Mouse (Mus musculus) forebrain, embryonic 14.5 days (tissue): ENCODE results near the gene 1600014C10Rik. TPM values are rescaled to one million over a fixed set of nuclear protein-coding genes. Genes with fewer than 3 reads are reported as not detected.
A peak's percentile ranks its signal among the peaks of the same experiment; 100 is the strongest.

Source experiments
- ATAC-seq: fragments of 200-750 bp; cut with Nextera tagmentation; 2 replicates; pipeline ENCODE4 v1.8.0; 2017; ENCODE audit warnings: mild to moderate bottlenecking, moderate library complexity
- DNase-seq: peaks from one replicate; pipeline ENCODE4 v3.0.0-alpha.2; 2015; ENCODE audit warnings: low spot score
- H3K27ac ChIP-seq: fragments of 300-500 bp; sonication (generic); 2 replicates; pipeline ENCODE4 v1.5.1; 2014; ENCODE audit warnings: low read depth, mild to moderate bottlenecking, control low read depth, low read length, moderate library complexity
- H3K27me3 ChIP-seq: fragments of 300-500 bp; sonication (generic); replicated peaks from 2 replicates; pipeline ENCODE4 v1.6.1; 2014; ENCODE audit warnings: low read length, control low read depth, mixed read lengths; ENCODE audit not compliant: control insufficient read depth, insufficient read depth
- H3K36me3 ChIP-seq: fragments of 300-500 bp; sonication (generic); 2 replicates; pipeline ENCODE4 v1.6.1; 2014; ENCODE audit warnings: low read length, control low read depth; ENCODE audit not compliant: control insufficient read depth, insufficient read depth
- H3K4me1 ChIP-seq: fragments of 300-500 bp; sonication (generic); 2 replicates; pipeline ENCODE4 v1.6.1; 2014; ENCODE audit warnings: antibody characterized with exemption, low read length, control low read depth; ENCODE audit not compliant: control insufficient read depth, insufficient read depth
- H3K4me2 ChIP-seq: fragments of 300-500 bp; sonication (generic); 2 replicates; pipeline ENCODE4 v1.6.1; 2014; ENCODE audit warnings: mild to moderate bottlenecking, control low read depth, low read length
- H3K4me3 ChIP-seq: fragments of 300-500 bp; sonication (generic); 2 replicates; pipeline ENCODE4 v1.5.1; 2014; ENCODE audit warnings: low read depth, low read length, control low read depth
- H3K9ac ChIP-seq: fragments of 300-500 bp; sonication (generic); 2 replicates; pipeline ENCODE4 v1.6.1; 2014; ENCODE audit warnings: mild to moderate bottlenecking, low read length, control low read depth, moderate library complexity
- H3K9me3 ChIP-seq: fragments of 300-500 bp; sonication (generic); replicated peaks from 2 replicates; pipeline ENCODE4 v1.6.1; 2016; ENCODE audit warnings: low read length, control low read depth, mixed read lengths; ENCODE audit not compliant: control insufficient read depth
- whole genome bisulfite sequencing: fragments of 180-500 bp; shearing (Covaris S2); extraction: QIAGEN DNeasy Blood & Tissue Kit; methylation state at CpG from one replicate; pipeline ENCODE4 v1.1.7; 2014; 5-methylcytosine and 5-hydroxymethylcytosine counted together
- polyA plus RNA-seq: library from polyadenylated mRNA; unstranded; fragments of >200 nt; fragmentation: Nextera tagmentation; extraction: Ambion mirVana; gene quantifications from 2 replicates; pipeline ENCODE4 v1.2.1, GENCODE M21; 2014

Gene 1600014C10Rik
- polyA plus RNA-seq, 1 experiment from 2014 or later, result 18.4 TPM

- no peaks in the 10 kb centered on the region for H3K27me3 ChIP-seq
- no peak overlapping the region for H3K9ac ChIP-seq
- H3K36me3 ChIP-seq, result no peaks in the 10 kb centered on the region
- no peak overlapping the region for H3K4me2 ChIP-seq
- H3K4me3 ChIP-seq, result no peak overlapping the region
- whole genome bisulfite sequencing, result 72% methylated on average over 3 of the region's 3 CpGs
- H3K27ac ChIP-seq, result no peak overlapping the region
- no peaks in the 10 kb centered on the region for H3K9me3 ChIP-seq
- DNase-seq (no peak), ATAC-seq (no peak)
- peaks cover 4% of the 10 kb centered on the region; the same call in 1 of the 2 replicates for H3K4me1 ChIP-seq
Observed at GRCm38 (mm10) chr7:38179896-38180295, 3.1 kb upstream of the 1600014C10Rik start.

GRCm38 (mm10) chr7:38181366-38181765 is 1.7 kb upstream of the 1600014C10Rik start:
- Histone ChIP-seq H3K4me3 (no peak overlapping the region), H3K9ac (no peak overlapping the region), H3K4me1 (peaks cover 4% of the 10 kb centered on the region; the same call in 1 of the 2 replicates), H3K27me3 (no peaks in the 10 kb centered on the region), H3K27ac (no peak overlapping the region), H3K4me2 (no peak overlapping the region), H3K36me3 (no peaks in the 10 kb centered on the region), H3K9me3 (no peaks in the 10 kb centered on the region)
- 80% methylated on average over 2 of the region's 2 CpGs for WGBS
- no peak for DNase-seq
- ATAC-seq, result no peak

GRCm38 (mm10) chr7:38182596-38182961 is 438 bp upstream of the 1600014C10Rik start:
- H3K9ac ChIP-seq, result no peak overlapping the region
- H3K4me1 ChIP-seq, result peaks cover 4% of the 10 kb centered on the region; the same call in 1 of the 2 replicates

GRCm38 (mm10) chr7:38183709-38184417 is 846 bp downstream of the 1600014C10Rik start:
- peak; percentile 93 for ATAC-seq
- Histone ChIP-seq H3K27ac (peak overlapping the region; percentile 86), H3K9ac (peak overlapping the region; percentile 79), H3K9me3 (no peaks in the 10 kb centered on the region), H3K4me3 (peak overlapping the region; percentile 58), H3K27me3 (no peaks in the 10 kb centered on the region), H3K36me3 (no peaks in the 10 kb centered on the region), H3K4me2 (peak overlapping the region; percentile 91), H3K4me1 (peaks cover 4% of the 10 kb centered on the region; the same call in 1 of the 2 replicates)
- peak; percentile 93 for DNase-seq
- WGBS, result 5% methylated on average over 35 of the region's 36 CpGs

More at GRCm38 (mm10) chr7:38182596-38182961, 438 bp upstream of the 1600014C10Rik start:
- Histone ChIP-seq H3K4me3 (0 out of 2 replicates have a peak overlapping the region, but pooled peaks have one; percentile 58), H3K4me2 (peak overlapping the region; percentile 91), H3K9me3 (no peaks in the 10 kb centered on the region), H3K27ac (no peak overlapping the region), H3K36me3 (no peaks in the 10 kb centered on the region), H3K27me3 (no peaks in the 10 kb centered on the region)
- WGBS, result 0% methylated on average over 11 of the region's 11 CpGs
- peak; percentile 45 for ATAC-seq
- DNase-seq, result peak; percentile 82

GRCm38 (mm10) chr7:38184418-38184745 is 1.4 kb downstream of the 1600014C10Rik start:
- WGBS, result 62% methylated on average over 1 of the region's 1 CpGs
- H3K9ac ChIP-seq, result peak overlapping the region; percentile 79
- peaks cover 4% of the 10 kb centered on the region; the same call in 1 of the 2 replicates for H3K4me1 ChIP-seq
- DNase-seq (no peak), ATAC-seq (no peak)
- H3K9me3 ChIP-seq, result no peaks in the 10 kb centered on the region
- H3K36me3 ChIP-seq, result no peaks in the 10 kb centered on the region
- H3K27ac ChIP-seq, result no peak overlapping the region
- no peaks in the 10 kb centered on the region for H3K27me3 ChIP-seq
- peak overlapping the region; percentile 58 for H3K4me3 ChIP-seq
- H3K4me2 ChIP-seq, result peak overlapping the region; percentile 91

GRCm38 (mm10) chr7:38184786-38185185 is 1.8 kb downstream of the 1600014C10Rik start:
- Histone ChIP-seq H3K4me1 (peaks cover 4% of the 10 kb centered on the region; the same call in 1 of the 2 replicates), H3K9me3 (no peaks in the 10 kb centered on the region), H3K27ac (no peak overlapping the region), H3K4me2 (no peak overlapping the region), H3K36me3 (no peaks in the 10 kb centered on the region), H3K27me3 (no peaks in the 10 kb centered on the region), H3K9ac (no peak overlapping the region), H3K4me3 (no peak overlapping the region)
- WGBS, result 92% methylated on average over 6 of the region's 6 CpGs
- ATAC-seq (no peak), DNase-seq (no peak)

GRCm38 (mm10) chr7:38186861-38187260 is 3.8 kb downstream of the 1600014C10Rik start:
- Histone ChIP-seq H3K9ac (no peak overlapping the region), H3K27me3 (no peaks in the 10 kb centered on the region), H3K9me3 (0 out of 2 replicates have a peak, but pooled peaks cover 2% of the 10 kb centered on the region), H3K36me3 (peaks cover 5% of the 10 kb centered on the region; the same call in 1 of the 2 replicates), H3K4me2 (no peak overlapping the region), H3K27ac (no peak overlapping the region), H3K4me1 (peaks cover 4% of the 10 kb centered on the region; the same call in 1 of the 2 replicates), H3K4me3 (no peak overlapping the region)
- no peak for ATAC-seq
- WGBS, result 84% methylated on average over 4 of the region's 4 CpGs
- DNase-seq, result no peak

- Histone ChIP-seq H3K4me3 (no peak overlapping the region), H3K36me3 (peaks cover 5% of the 10 kb centered on the region; the same call in 1 of the 2 replicates), H3K27ac (no peak overlapping the region), H3K9me3 (0 out of 2 replicates have a peak, but pooled peaks cover 2% of the 10 kb centered on the region), H3K9ac (no peak overlapping the region), H3K27me3 (no peaks in the 10 kb centered on the region), H3K4me2 (no peak overlapping the region), H3K4me1 (peaks cover 4% of the 10 kb centered on the region; the same call in 1 of the 2 replicates)
- DNase-seq (no peak), ATAC-seq (no peak)
- WGBS, result 84% methylated on average over 4 of the region's 4 CpGs
Observed at GRCm38 (mm10) chr7:38187796-38188195, 4.8 kb downstream of the 1600014C10Rik start.
